Mouse (Mus musculus): ENCODE data around the gene Rasa4.
A peak's percentile ranks its signal among the peaks of the same experiment; 100 is the strongest.
"Not testable (repeated sequence)": the region's sequence is repeated elsewhere in the genome, so short reads cannot be mapped to it uniquely, and the experiment has no call there.

Rasa4 gene

GRCm38 (mm10) chr5:136066404-136067148 lies 17.1 kb upstream of the Rasa4 start:
- not testable (repeated sequence) for DNase-seq (ENCODE audit: low spot score in 2 of 2)

GRCm38 (mm10) chr5:136069411-136069810 lies 14.3 kb upstream of the Rasa4 start:
- no peak for DNase-seq (ENCODE audit: low spot score in 2 of 2)

GRCm38 (mm10) chr5:136073051-136073450 lies 10.7 kb upstream of the Rasa4 start:
- DNase-seq (ENCODE audit: low spot score in 2 of 2), result no peak

- DNase-seq (ENCODE audit: low spot score in 2 of 2), result no peak
Observed at GRCm38 (mm10) chr5:136073526-136073925, 10.2 kb upstream of the Rasa4 start.

GRCm38 (mm10) chr5:136075076-136075475 lies 8.6 kb upstream of the Rasa4 start:
- DNase-seq (ENCODE audit: low spot score in 2 of 2), result no peak

GRCm38 (mm10) chr5:136076284-136076683 lies 7.4 kb upstream of the Rasa4 start:
- DNase-seq (ENCODE audit: low spot score in 2 of 2), result no peak

GRCm38 (mm10) chr5:136077001-136077550 lies 6.6 kb upstream of the Rasa4 start:
- DNase-seq (ENCODE audit: low spot score in 2 of 2), result no peak

GRCm38 (mm10) chr5:136078136-136078535 lies 5.6 kb upstream of the Rasa4 start:
- no peak for DNase-seq (ENCODE audit: low spot score in 2 of 2)

- DNase-seq (ENCODE audit: low spot score in 2 of 2), result no peak
Observed at GRCm38 (mm10) chr5:136082345-136082744, 1.4 kb upstream of the Rasa4 start.

- DNase-seq (ENCODE audit: low spot score in 2 of 2), result no peak
Observed at GRCm38 (mm10) chr5:136084144-136084881, 597 bp downstream of the Rasa4 start.

GRCm38 (mm10) chr5:136084891-136085651 lies 1.4 kb downstream of the Rasa4 start:
- DNase-seq (ENCODE audit: low spot score in 2 of 2), result no peak

GRCm38 (mm10) chr5:136086290-136086689 lies 2.6 kb downstream of the Rasa4 start:
- DNase-seq (ENCODE audit: low spot score in 2 of 2), result no peak

GRCm38 (mm10) chr5:136088821-136089575 lies 5.3 kb downstream of the Rasa4 start:
- no peak for DNase-seq (ENCODE audit: low spot score in 2 of 2)

- no peak for DNase-seq (ENCODE audit: low spot score in 2 of 2)
Observed at GRCm38 (mm10) chr5:136091927-136092326, 8.2 kb downstream of the Rasa4 start.

GRCm38 (mm10) chr5:136094249-136095010 lies 10.7 kb downstream of the Rasa4 start:
- no peak for DNase-seq (ENCODE audit: low spot score in 2 of 2)

GRCm38 (mm10) chr5:136095089-136095488 lies 11.4 kb downstream of the Rasa4 start:
- no peak for DNase-seq (ENCODE audit: low spot score in 2 of 2)

- no peak for DNase-seq (ENCODE audit: low spot score in 2 of 2)
Observed at GRCm38 (mm10) chr5:136098536-136098935, 14.8 kb downstream of the Rasa4 start.

- peak; percentile 61 to 70 for DNase-seq (ENCODE audit: low spot score in 2 of 2)
Observed at GRCm38 (mm10) chr5:136102099-136102820, 18.5 kb downstream of the Rasa4 start.

GRCm38 (mm10) chr5:136104511-136104910 lies 20.8 kb downstream of the Rasa4 start:
- DNase-seq (ENCODE audit: low spot score in 2 of 2), result no peak

- DNase-seq (ENCODE audit: low spot score in 2 of 2), result no peak
Observed at GRCm38 (mm10) chr5:136108486-136108885, 24.8 kb downstream of the Rasa4 start.
